Mouse (Mus musculus): ENCODE measurements around the gene Ccdc146. TPM values are rescaled to one million over a fixed set of nuclear protein-coding genes. Genes with fewer than 3 reads are reported as not detected.
A peak's percentile ranks its signal among the peaks of the same experiment; 100 is the strongest.
"Not testable (repeated sequence)": the region's sequence is repeated elsewhere in the genome, so short reads cannot be mapped to it uniquely, and the experiment has no call there.

The Ccdc146 gene
- total RNA-seq, 1 experiment from 2014 or later, result 0.26 TPM

- no peak for DNase-seq
These were observed 37.1 kb downstream of the Ccdc146 start for GRCm38 (mm10) chr5:21387340-21387739.

GRCm38 (mm10) chr5:21386432-21386831 is 38.0 kb downstream of the Ccdc146 start:
- no peak for DNase-seq

GRCm38 (mm10) chr5:21384976-21385375 is 39.5 kb downstream of the Ccdc146 start:
- DNase-seq, result no peak

DNA sequence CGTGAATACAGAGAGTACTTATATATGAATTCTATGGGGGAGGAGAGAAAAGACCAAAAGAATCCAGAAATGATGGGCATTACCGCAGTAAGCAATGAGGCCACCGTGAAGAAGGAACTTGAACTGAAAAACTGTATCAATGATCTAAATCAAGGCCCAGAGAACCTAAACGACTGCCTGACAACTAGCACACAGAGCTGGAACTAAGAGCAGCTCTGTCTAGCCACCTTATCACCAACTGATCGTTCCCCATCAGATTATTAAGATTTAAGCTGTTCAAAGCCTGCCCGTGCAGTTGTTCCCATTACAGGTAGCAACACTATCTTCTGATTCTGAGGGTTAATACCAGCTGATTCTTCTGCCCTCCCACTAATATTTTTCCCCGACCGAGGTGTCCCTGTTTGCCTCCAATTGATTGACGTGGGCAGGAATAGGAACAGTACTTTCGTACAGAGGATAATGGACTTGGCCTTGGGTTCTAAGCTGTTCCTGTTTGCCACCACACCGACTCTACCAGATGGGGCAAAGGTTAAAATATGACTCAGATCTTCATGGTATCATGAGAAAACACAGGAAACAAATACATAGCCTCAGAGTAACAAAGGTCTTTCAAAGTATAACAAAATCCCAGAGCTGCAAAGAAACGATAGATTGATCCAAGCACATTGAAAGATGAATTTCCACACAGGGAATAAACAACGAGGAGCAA is 40.1 kb downstream of the Ccdc146 start:
- DNase-seq, result no peak

GRCm38 (mm10) chr5:21383392-21384251 is 40.9 kb downstream of the Ccdc146 start:
- no peak for DNase-seq

- DNase-seq, result no peak
These were observed 41.8 kb downstream of the Ccdc146 start for GRCm38 (mm10) chr5:21382678-21383077.

DNA sequence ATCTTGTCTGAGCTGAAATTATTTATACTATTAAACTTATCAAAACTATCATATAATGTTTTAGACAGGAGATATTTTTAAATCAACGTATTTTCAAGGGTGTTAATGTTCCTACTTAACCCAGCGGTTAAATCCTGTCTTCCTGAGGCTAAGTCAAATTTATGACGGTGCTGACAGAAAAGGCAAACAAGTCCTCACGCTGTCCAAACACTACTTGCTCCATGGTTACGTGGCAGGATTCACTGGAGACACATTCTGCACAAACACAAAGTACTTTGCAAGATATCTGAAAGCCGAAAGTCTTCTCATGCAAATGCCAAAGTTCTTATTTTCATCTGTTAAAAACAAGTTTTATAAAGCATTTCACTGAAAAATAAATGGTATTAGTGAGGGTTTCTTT is 42.5 kb downstream of the Ccdc146 start:
- DNase-seq, result no peak

GRCm38 (mm10) chr5:21378397-21378796 is 46.1 kb downstream of the Ccdc146 start:
- DNase-seq, result no peak

DNA sequence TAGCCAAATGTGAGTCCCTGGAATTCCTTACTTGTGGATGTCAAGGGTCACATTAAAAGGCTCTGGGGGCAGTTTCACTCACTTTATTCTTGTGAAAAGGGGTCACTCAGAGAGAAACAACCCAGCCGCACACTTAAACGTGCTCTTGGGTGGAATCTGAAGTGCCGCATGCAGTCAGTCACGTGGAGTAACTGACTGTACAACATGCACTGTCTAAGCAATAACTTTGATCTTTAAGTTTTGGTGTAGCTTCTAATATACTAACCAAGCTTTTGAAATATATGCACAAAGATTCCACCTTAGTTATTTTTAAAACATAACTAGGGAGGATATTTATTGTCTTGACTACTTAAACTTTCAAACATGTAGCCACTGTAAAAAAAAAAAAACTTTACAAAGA is 47.5 kb downstream of the Ccdc146 start:
- no peak for DNase-seq

GRCm38 (mm10) chr5:21373180-21373518 is 51.3 kb downstream of the Ccdc146 start:
- no peak for DNase-seq

GRCm38 (mm10) chr5:21372493-21373179 is 51.8 kb downstream of the Ccdc146 start, which contains the start of gene Fgl2:
Fgl2 (plus strand) TSS chr5:21372642.
- peak; percentile 58 for DNase-seq

DNA sequence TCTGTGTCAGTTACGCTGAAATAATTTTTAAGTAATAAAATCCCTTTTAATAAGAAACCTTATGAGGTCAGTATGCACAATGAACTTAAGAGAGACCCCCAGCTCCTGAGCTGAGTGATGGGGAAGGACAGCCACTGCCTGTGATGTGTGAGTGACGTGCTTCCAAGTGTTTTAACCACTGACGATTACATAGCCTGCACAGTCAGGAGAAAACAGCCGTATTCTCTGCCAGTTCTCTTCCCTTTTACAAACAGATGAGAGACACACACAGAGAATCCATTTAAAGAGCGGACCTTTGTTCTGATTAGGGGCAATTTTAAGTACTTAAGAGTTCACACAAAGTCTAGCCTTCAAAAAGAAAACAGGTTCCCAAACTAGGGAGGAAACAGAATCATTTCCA is 52.6 kb downstream of the Ccdc146 start:
- DNase-seq, result no peak

DNA sequence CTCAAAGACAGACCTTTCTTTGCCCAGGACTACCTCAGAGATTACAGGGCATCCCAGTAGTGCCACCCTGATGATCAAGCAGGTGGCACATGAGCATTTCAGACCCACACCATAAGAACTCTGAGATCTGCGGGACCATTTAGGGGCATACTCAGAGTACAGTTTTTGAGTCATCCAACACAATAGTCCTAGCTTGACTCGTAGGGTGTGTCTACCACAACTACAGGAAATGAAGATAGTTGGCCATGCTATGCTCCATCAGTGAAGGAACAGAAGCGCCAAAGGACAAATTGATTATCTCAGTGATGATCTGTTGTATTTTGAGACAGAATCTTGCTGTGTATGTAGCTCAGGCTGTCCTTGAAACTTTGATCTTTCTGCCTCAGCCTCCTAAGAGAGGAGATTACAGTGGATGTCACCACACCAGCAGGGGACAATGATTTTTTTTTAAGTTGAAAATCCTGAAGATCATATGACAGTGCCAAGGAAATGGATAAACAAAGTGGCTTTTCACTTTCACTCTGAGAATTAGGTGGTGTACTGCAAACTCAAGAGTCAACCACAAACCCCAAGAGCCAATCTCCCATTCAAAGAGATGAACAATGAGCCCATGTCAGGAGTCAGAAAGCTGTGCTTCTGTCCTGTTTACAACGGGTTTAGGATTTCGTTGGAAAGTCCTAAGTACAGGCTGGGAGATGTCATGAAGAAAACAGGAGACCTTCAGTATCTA is 54.1 kb downstream of the Ccdc146 start:
- DNase-seq, result no peak

- no peak for DNase-seq
These were observed 57.0 kb downstream of the Ccdc146 start for GRCm38 (mm10) chr5:21367514-21367913.

DNA sequence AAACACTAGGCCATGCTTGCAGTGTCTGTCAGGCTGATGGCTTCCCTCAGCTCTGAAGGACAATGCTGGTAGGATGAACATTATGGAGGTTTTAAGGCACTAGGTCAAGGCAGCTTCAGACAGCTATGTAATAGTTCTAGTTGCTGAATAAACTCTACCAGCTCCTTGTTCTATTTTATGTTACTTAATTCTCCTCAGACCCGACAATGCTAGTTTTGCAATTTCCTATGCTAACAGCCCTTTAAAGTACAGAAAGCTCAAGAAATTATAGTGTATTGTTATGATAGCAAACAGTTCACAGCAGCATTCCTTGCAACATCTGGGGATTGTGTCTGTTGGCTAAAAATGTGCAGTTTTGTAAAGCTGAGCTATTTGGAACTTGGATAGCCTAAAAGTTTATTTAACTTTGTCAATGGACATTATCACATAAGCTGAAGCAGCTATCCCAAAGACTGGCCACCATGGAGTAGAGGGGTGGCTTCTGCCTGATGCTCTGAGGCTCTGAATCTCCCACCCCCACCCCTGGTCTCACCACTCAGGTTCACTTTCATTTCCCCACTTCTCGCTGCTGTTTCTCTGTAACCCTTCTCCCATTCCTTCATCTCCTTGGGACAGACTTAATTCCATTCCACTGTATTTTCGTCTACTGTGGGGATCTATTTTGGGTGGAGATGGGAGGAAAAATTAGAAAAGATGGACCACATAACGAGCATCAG is 58.0 kb downstream of the Ccdc146 start:
- no peak for DNase-seq

GRCm38 (mm10) chr5:21363343-21363742 is 61.1 kb downstream of the Ccdc146 start:
- no peak for DNase-seq

DNA sequence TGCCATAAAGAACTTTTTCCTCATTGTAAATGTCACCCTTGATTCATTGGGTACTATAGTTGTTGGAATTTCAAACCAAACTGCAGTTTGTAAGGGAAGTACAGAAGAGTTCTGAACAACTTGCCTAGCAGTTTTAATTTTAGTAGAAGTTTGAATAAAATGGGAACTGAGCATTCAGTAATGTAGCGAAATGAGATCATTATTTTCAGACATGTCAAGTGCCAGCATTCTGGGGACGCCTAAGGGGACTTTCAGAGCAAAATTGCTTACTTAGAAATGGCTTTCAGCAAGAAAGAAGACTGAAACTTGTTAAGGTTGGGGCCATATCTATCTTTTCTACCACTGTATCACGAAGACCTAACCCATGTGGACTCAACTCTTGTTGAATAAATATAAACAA is 65.8 kb downstream of the Ccdc146 start:
- DNase-seq, result no peak

DNA sequence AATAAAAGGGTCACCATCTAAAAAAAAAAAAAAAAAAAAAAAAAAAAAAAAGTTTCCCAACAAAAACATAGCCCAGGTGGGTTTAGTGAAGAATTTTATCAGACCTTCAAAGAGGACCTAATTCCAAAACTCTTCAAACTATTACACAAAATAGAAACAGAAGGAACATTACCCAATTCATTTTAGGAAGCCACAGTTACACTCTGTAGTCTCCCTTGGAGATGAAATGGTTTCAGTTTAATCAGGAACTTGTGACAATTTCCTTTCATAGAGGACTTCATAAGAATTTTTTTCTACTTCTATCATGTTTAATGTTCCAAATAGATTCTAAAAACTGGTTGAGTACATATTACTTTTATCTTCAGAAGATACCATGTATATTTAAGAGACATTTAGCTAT is 72.8 kb downstream of the Ccdc146 start:
- DNase-seq, result no peak

GRCm38 (mm10) chr5:21348366-21348765 is 76.1 kb downstream of the Ccdc146 start:
- DNase-seq, result peak; percentile 54

DNA sequence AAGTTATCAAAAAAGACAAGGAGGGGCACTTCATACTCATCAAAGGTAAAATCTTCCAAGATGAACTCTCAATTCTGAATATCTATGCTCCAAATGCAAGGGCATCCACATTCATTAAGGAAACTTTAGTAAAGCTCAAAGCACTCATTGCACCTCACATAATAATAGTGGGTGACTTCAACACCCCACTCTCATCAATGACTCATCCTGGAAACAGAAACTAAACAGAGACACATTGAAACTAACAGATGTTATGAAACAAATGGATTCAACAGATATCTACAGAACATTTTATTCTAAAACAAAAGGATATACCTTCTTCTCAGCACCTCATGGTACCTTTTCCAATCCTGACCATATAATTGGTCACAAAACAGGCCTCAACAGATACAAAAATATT is 82.2 kb downstream of the Ccdc146 start:
- not testable (repeated sequence) for DNase-seq

DNA sequence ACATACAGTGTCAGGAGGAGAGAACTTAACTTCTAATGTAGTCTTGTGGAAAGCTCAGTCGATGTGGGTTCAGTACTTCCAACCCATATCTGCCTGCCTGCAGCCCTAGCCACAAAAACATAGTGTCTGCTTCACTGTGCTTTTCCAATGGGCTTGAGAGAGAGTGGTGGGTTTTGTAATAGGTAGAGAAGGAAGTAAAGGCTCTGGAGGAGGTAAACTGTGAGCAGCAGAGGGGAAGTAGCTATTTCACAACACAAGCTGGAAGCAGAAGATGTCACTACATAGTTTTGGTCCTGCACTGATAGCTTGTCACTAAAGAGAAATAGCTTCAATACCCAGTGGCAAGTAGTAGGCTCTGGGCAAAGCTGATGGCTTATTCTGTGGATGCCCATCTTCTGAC is 92.4 kb downstream of the Ccdc146 start:
- no peak for DNase-seq

DNA sequence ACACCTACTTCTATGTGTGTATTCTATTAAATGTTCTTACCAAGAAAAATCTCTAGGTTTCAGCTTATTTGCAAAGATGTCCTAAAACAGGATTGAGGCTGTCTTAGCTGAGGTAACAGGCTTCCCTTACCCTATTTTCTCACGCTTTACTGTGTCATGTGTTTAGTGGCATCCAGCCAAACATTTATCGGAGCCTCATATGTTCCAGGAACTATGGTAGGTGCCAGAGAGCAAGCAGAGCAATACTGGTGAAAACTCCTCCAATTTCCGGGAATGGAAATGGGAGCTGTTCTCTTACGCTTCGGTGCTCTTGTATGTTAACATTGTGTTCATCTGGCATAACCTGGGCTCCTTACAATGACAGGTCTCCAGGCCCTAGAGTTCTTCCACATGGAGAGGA is 92.8 kb downstream of the Ccdc146 start:
- no peak for DNase-seq
